Mouse (Mus musculus) forebrain, embryonic 12.5 days (tissue): ENCODE results near the gene Cgref1. TPM values are rescaled to one million over a fixed set of nuclear protein-coding genes. Genes with fewer than 3 reads are reported as not detected.

Source experiments
- ATAC-seq: fragments of 200-750 bp; cut with Nextera tagmentation; 2 replicates; pipeline ENCODE4 v1.8.0; 2017; ENCODE audit warnings: moderate TSS enrichment; ENCODE audit not compliant: low FRiP score
- H3K27ac ChIP-seq: fragments of 300-500 bp; sonication (generic); 2 replicates; pipeline ENCODE4 v1.5.1; 2016; ENCODE audit warnings: mild to moderate bottlenecking
- H3K27me3 ChIP-seq: fragments of 300-500 bp; sonication (generic); 2 replicates; pipeline ENCODE4 v1.6.1; 2016; ENCODE audit warnings: mild to moderate bottlenecking
- H3K36me3 ChIP-seq: fragments of 300-500 bp; sonication (generic); replicated peaks from 2 replicates; pipeline ENCODE4 v1.6.1; 2016; ENCODE audit warnings: mild to moderate bottlenecking
- H3K4me1 ChIP-seq: fragments of 300-500 bp; sonication (generic); 2 replicates; pipeline ENCODE4 v1.6.1; 2016
- H3K4me2 ChIP-seq: fragments of 300-500 bp; sonication (generic); 2 replicates; pipeline ENCODE4 v1.6.1; 2016; ENCODE audit warnings: mild to moderate bottlenecking, moderate library complexity
- H3K4me3 ChIP-seq: fragments of 300-500 bp; sonication (generic); replicated peaks from 2 replicates; pipeline ENCODE4 v1.5.1; 2016; ENCODE audit warnings: mild to moderate bottlenecking
- H3K9ac ChIP-seq: fragments of 300-500 bp; sonication (generic); 2 replicates; pipeline ENCODE4 v1.6.1; 2016; ENCODE audit warnings: mild to moderate bottlenecking
- H3K9me3 ChIP-seq: fragments of 300-500 bp; sonication (generic); 2 replicates; pipeline ENCODE4 v1.6.1; 2016
- WGBS: fragments of 180-500 bp; shearing (Covaris S2); methylation state at CpG from one replicate; pipeline ENCODE4 v1.1.7; 2016; 5-methylcytosine and 5-hydroxymethylcytosine counted together
- polyA plus RNA-seq: library from polyadenylated mRNA; unstranded; fragments of >200 nt; fragmentation: Nextera tagmentation; extraction: Ambion mirVana; gene quantifications from 2 replicates; pipeline ENCODE4 v1.2.1, GENCODE M21; 2016

Gene Cgref1
- 6.4 and 7.3 TPM in 2 replicates for polyA plus RNA-seq

DNA sequence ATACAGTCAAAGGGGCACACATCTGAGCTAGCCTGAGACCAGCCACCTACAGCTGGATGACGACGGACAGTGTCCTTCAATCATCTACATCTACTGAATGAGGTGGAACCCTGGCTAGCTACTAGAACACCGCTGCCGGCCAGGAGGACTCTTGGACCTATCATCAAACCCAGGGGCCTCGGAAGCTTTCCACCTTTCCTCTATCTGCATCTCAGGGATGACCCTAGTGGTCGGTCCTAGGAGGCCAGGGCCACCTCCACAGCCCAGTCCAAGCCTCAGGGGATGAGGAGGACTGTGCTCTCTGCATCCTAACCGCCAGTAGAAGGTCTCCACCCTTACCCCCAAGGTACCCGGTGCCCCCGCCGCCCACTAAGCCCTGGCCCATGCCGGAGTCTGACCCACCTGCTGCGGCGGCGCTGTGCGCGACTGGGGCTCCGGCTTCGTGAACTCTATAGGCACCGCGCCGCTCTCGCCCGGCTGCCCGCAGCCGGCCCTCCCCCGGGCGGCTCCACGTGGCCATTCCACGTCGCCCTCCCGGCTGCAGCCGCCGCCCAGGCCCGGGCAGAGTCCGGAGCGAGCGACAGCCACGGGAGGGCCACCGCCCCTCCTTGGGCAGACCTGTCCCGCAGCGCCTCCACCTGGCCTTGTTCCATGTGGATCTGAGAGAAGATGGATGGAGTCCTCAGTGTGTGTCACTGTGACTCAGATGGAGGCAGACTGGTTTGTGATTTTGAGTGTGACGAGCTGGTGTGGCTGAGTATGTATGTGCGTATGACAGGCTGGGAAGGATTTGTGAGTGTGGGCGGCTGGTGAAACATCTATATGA, at the start of gene Cgref1:
Gene Cgref1 (minus strand): TSS at position 636 of the 826 bp plus-strand sequence.
- peak within 1 kb of the TSS; percentile 56 for H3K4me3 ChIP-seq
- ATAC-seq, result peak; percentile 57
- peaks cover 18% of the 10 kb centered on the region for H3K4me1 ChIP-seq
- peaks cover 20% of the 10 kb centered on the region; the same call in 1 of the 2 replicates for H3K27me3 ChIP-seq
- no peak within 1 kb of the TSS for H3K27ac ChIP-seq
- peak within 1 kb of the TSS; percentile 70 for H3K9ac ChIP-seq
- 5% methylated on average over 44 of the region's 44 CpGs for WGBS
- H3K9me3 ChIP-seq, result no peaks in the 10 kb centered on the region
- H3K36me3 ChIP-seq, result no peaks in the 10 kb centered on the region
- peak within 1 kb of the TSS; percentile 88 for H3K4me2 ChIP-seq

- no peak for ATAC-seq
- Histone ChIP-seq H3K27me3 (no peaks in the 10 kb centered on the region; the same call in 1 of the 2 replicates), H3K4me2 (no peak overlapping the region), H3K4me3 (no peak overlapping the region), H3K4me1 (no peaks in the 10 kb centered on the region), H3K36me3 (no peaks in the 10 kb centered on the region), H3K27ac (no peak overlapping the region), H3K9ac (no peak overlapping the region), H3K9me3 (no peaks in the 10 kb centered on the region)
- WGBS, result 77% methylated on average over 3 of the region's 3 CpGs
These were observed 48.7 kb upstream of the Cgref1 start for GRCm38 (mm10) chr5:30994074-30994473.

DNA sequence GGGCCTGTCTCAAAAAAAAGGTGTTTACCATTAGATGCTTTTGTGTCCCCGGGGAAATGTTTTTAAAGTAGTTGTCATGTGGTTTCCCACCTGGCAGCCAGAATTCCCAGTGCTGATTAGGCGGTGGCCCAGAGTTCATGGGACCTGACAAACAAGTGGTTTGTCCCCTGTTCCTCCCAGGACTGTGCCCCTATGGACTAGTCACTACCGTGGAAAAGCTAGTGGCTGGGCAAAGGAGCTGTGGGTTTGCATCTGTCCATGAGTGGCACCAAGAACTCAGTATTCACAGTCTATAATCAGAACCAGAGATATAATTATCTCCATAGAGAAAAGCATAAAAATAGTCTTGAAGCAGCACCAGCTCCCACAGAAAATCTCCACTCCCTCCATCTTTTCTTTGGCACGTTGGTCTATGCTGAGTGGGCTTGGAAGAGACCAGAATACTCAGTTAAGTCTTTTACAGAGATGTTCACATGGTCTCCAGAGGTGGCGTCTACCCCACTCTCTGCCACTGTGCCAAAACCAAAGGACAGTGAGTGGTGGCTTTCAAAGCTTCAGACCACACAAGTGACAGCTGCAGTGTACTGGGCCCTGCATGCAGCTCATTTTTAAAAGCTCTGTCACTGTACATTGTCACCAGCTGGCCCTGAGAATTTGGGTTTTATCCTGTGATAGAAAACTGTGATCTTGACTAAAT, 47.7 kb upstream of the Cgref1 start:
- Histone ChIP-seq H3K27me3 (no peaks in the 10 kb centered on the region; the same call in 1 of the 2 replicates), H3K4me1 (no peaks in the 10 kb centered on the region), H3K4me3 (no peak overlapping the region), H3K27ac (no peak overlapping the region), H3K9ac (no peak overlapping the region), H3K36me3 (no peaks in the 10 kb centered on the region), H3K9me3 (no peaks in the 10 kb centered on the region), H3K4me2 (no peak overlapping the region)
- WGBS, result 84% methylated on average over 5 of the region's 5 CpGs
- ATAC-seq, result no peak

DNA sequence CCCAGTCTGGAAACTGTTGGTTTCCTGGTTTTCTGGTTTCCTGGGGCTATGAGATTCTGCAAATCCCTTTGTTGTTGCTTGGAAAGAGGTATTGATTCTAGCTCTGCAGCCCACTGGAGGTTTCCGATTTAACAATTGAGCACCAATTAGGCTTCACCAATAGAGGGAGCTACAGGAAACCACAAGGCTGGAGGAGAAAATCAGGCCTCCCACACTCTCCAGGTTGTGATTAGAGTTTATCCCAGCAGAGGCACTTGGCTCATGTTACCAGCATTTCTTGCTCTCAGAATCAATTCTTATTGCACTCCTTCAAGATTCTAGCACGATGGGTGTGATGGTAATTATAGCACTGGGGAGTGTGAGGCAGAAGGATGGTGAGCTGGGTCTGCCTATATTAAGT, 37.0 kb upstream of the Cgref1 start:
- no peaks in the 10 kb centered on the region for H3K27me3 ChIP-seq
- no peak for ATAC-seq
- no peak overlapping the region for H3K27ac ChIP-seq
- no peaks in the 10 kb centered on the region for H3K4me1 ChIP-seq
- WGBS, result 19% methylated on average over 2 of the region's 2 CpGs
- H3K4me3 ChIP-seq, result no peak overlapping the region
- no peaks in the 10 kb centered on the region for H3K9me3 ChIP-seq
- H3K9ac ChIP-seq, result no peak overlapping the region
- H3K36me3 ChIP-seq, result no peaks in the 10 kb centered on the region
- H3K4me2 ChIP-seq, result no peak overlapping the region

GRCm38 (mm10) chr5:30974870-30975656, 29.7 kb upstream of the Cgref1 start:
- no peak for ATAC-seq

DNA sequence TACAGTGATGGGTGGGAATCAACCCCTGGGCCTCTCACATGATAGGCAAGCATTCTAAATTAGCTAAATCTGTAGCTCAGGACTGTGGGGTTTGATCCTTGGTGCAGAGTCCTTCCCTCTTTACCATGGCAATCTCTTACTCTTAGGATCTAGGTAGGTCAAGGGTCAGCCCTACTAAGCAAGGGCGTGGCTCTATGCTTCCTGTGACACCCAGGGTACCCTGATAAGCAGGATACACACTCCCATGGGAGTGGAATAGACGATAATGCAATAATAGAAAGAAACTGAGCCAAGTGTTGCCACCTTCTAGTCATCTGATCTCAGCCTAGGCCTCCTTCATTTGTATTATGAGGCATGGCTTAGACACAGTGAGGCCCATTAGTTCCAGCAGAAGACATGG, 24.0 kb upstream of the Cgref1 start:
- ATAC-seq, result no peak
- Histone ChIP-seq H3K9me3 (no peaks in the 10 kb centered on the region), H3K27ac (no peak overlapping the region), H3K4me3 (no peak overlapping the region), H3K27me3 (peaks cover 7% of the 10 kb centered on the region; the same call in 1 of the 2 replicates), H3K4me2 (no peak overlapping the region), H3K9ac (no peak overlapping the region), H3K4me1 (no peaks in the 10 kb centered on the region), H3K36me3 (no peaks in the 10 kb centered on the region)
- 80% methylated on average over 2 of the region's 2 CpGs for WGBS

More at GRCm38 (mm10) chr5:30974870-30975656, 29.7 kb upstream of the Cgref1 start:
- Histone ChIP-seq H3K9me3 (no peaks in the 10 kb centered on the region), H3K27ac (no peak overlapping the region), H3K4me3 (no peak overlapping the region), H3K4me2 (no peak overlapping the region), H3K9ac (no peak overlapping the region), H3K27me3 (no peaks in the 10 kb centered on the region), H3K36me3 (no peaks in the 10 kb centered on the region), H3K4me1 (no peaks in the 10 kb centered on the region)
- WGBS, result 79% methylated on average over 9 of the region's 9 CpGs

GRCm38 (mm10) chr5:30968416-30968815, 23.0 kb upstream of the Cgref1 start, which contains the start of gene Tcf23:
Gene Tcf23, plus strand, starts transcription at chr5:30968662.
- 74% methylated on average over 8 of the region's 8 CpGs for WGBS

DNA sequence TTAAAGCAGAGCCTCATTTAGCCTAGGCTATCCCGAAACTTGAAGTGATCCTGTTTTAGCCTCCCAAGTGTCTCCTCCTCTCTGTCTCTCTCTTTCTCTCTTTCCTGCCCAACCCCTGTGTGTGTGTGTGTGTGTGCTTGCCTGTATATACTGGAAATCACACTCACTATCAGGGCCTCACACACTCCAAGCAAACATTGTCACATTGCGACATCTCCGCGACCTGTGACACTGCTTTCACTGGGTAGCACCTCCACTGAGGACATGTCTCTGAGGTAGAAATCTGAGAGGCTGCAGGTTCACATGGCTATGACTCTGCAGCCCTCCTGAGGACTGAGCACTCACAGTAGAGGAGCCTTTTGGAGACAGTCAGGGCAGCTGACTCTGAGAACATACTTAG, 20.8 kb upstream of the Cgref1 start:
- Histone ChIP-seq H3K4me2 (no peak overlapping the region), H3K27ac (no peak overlapping the region), H3K9me3 (no peaks in the 10 kb centered on the region), H3K4me3 (no peak overlapping the region), H3K4me1 (no peaks in the 10 kb centered on the region), H3K27me3 (peaks cover 10% of the 10 kb centered on the region; the same call in 1 of the 2 replicates), H3K36me3 (no peaks in the 10 kb centered on the region), H3K9ac (no peak overlapping the region)
- no peak for ATAC-seq
- 86% methylated on average over 4 of the region's 4 CpGs for WGBS

More at GRCm38 (mm10) chr5:30968416-30968815, 23.0 kb upstream of the Cgref1 start, which contains the start of gene Tcf23:
- no peak within 1 kb of the TSS for H3K27ac ChIP-seq
- H3K4me2 ChIP-seq, result no peak within 1 kb of the TSS
- H3K27me3 ChIP-seq, result peaks cover 7% of the 10 kb centered on the region; the same call in 1 of the 2 replicates
- no peak for ATAC-seq
- H3K4me1 ChIP-seq, result no peaks in the 10 kb centered on the region
- H3K9ac ChIP-seq, result no peak within 1 kb of the TSS
- no peak within 1 kb of the TSS for H3K4me3 ChIP-seq
- no peaks in the 10 kb centered on the region for H3K9me3 ChIP-seq
- no peaks in the 10 kb centered on the region for H3K36me3 ChIP-seq

GRCm38 (mm10) chr5:30963916-30964315, 18.5 kb upstream of the Cgref1 start:
- Histone ChIP-seq H3K9ac (no peak overlapping the region), H3K27ac (no peak overlapping the region), H3K4me1 (peaks cover 5% of the 10 kb centered on the region), H3K36me3 (no peaks in the 10 kb centered on the region), H3K27me3 (peaks cover 9% of the 10 kb centered on the region; the same call in 1 of the 2 replicates), H3K4me3 (no peak overlapping the region), H3K9me3 (no peaks in the 10 kb centered on the region), H3K4me2 (no peak overlapping the region)
- ATAC-seq, result no peak
- WGBS, result 69% methylated on average over 3 of the region's 3 CpGs

DNA sequence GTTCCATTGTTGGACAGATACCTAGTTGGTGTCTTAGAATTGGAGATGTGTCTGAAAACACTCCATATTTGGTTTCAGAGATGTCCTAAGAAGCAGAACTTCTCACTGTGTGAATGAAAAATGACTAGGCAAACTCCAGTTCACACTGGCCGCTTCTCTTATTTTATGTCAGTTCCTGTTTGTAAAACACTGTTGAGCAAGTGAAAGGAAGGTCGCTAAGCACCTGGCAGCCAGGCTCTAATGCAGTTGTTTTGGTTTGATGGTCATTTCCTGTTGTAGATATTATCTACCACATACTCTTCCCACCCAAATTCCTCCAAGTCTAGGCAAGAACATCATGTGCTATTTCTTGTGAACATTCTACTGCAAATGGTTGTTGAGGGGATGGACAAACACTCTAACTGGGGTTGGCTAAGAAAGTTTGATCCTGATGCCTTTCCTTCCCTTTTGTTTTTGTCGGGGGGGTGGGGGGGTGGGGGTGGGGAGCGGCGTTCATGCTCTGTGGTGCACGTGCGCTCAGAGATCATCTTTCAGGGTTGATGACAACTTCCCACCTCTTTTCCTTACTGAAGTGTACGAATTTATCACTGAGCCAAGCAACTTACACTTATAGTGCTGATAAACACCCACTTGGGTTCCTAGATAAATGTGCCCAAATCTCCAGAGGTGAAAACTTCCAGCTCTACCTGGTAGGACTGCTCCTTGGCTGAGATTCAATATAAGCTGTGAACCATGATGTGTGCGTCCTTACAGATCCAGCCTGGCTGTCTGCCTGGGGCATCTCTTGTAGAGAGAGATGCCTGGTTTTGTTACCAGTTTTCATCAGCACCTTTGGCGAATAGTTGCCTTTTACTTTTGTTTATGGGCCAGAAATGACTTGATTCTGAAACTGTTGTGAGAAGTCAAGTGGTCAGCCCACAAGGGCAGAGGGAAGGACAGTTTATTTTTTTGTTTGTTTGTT, 16.4 kb upstream of the Cgref1 start:
- Histone ChIP-seq H3K27ac (no peak overlapping the region), H3K9me3 (no peaks in the 10 kb centered on the region), H3K36me3 (peaks cover 13% of the 10 kb centered on the region), H3K4me2 (no peak overlapping the region), H3K4me1 (peaks cover 21% of the 10 kb centered on the region), H3K4me3 (no peak overlapping the region), H3K9ac (no peak overlapping the region), H3K27me3 (0 out of 2 replicates have a peak, but pooled peaks cover 3% of the 10 kb centered on the region)
- WGBS, result 85% methylated on average over 10 of the region's 10 CpGs
- ATAC-seq, result no peak

DNA sequence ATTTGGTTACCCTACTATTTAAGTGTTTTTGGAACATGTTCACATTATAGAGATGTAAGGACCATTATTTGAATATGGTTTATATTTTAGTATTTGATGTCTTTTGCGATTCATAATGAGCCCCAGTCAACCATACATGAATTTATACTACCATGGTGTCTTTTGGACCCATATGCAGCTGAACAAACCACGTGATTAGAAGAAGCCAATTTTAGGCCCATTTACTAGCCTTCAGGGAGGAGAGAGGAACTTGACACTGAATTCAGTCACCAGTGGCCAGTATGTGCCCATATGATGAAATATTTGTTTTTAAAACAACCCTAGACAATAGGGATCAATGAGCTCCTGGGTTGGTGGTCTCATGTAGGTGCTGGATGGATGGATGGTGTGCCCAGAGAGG, 15.4 kb upstream of the Cgref1 start:
- WGBS, result 89% methylated on average over 2 of the region's 2 CpGs
- ATAC-seq, result no peak

More for the DNA sequence above, 15.4 kb upstream of the Cgref1 start:
- H3K9ac ChIP-seq, result no peak overlapping the region; the same call in 1 of the 2 replicates
- H3K4me3 ChIP-seq, result 0 out of 2 replicates have a peak overlapping the region, but pooled peaks have one; percentile 78
- peaks cover 21% of the 10 kb centered on the region for H3K4me1 ChIP-seq
- H3K27me3 ChIP-seq, result 0 out of 2 replicates have a peak, but pooled peaks cover 3% of the 10 kb centered on the region
- H3K27ac ChIP-seq, result no peak overlapping the region
- H3K4me2 ChIP-seq, result peak overlapping the region; percentile 86
- H3K36me3 ChIP-seq, result peaks cover 16% of the 10 kb centered on the region
- no peaks in the 10 kb centered on the region for H3K9me3 ChIP-seq
